Mouse (Mus musculus) layer of hippocampus, adult 11-12 months (tissue): ENCODE measurements around the gene Hlf.

Source experiments
- DNase-seq: peaks from one replicate; pipeline ENCODE4 v3.0.0; 2022; ENCODE audit warnings: low spot score

Gene Hlf

DNA sequence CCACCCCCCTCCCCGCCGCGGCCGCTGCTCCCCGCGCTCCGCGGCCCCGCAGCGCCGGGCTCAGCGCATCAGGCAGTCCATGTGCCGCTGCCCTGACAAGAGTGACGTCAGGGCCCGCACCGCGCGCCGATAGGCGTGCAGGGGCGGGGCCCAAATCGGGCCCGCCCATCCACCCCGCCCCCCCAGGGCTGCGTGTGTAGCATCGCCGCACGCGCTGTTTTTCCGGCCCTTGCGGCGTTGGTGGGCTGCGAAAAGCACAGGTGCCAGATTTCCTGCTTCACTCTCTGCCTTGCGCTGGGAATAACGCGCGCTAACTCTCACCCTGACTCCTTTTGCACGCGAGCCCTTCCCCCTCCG, at the start of gene Hlf:
TSS of gene Hlf (minus strand) at position 79 of the 357 bp plus-strand sequence.
- DNase-seq, result peak; percentile 95

DNA sequence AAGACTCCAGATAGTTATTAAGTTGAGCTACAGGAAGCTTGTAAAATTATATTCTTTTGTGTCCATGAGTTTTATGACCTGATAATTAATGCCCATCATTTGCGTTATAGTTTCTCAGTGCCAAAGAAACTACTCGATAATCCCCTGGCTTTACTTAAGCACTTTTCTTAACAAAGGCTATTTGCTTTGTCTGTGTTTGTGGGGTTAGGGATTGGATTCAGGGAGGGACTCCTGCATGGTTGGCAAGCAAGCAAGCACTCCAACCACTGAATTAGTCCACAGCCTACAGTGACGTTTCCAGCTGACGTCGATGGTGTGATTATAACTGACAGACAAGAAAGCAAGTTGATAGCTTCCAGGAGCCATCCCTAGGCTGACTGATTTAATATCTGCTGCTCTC, 48.1 kb upstream of the Hlf start:
- DNase-seq, result no peak

DNA sequence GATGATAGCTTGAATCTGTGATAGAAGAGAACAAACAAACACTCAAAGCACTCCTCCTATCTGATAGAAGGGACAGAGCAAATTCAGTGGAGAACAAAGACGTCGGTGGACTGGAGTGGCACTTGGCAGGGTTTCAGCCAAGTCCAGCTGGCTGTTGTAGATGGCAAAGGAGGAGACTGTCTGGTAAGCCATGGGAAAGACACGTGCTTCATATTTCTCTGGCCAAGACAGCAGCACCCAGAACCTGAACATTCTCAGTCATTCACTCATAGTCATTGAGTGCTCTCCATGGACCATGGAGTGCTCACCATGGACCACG, 34.5 kb upstream of the Hlf start:
- DNase-seq, result no peak

DNA sequence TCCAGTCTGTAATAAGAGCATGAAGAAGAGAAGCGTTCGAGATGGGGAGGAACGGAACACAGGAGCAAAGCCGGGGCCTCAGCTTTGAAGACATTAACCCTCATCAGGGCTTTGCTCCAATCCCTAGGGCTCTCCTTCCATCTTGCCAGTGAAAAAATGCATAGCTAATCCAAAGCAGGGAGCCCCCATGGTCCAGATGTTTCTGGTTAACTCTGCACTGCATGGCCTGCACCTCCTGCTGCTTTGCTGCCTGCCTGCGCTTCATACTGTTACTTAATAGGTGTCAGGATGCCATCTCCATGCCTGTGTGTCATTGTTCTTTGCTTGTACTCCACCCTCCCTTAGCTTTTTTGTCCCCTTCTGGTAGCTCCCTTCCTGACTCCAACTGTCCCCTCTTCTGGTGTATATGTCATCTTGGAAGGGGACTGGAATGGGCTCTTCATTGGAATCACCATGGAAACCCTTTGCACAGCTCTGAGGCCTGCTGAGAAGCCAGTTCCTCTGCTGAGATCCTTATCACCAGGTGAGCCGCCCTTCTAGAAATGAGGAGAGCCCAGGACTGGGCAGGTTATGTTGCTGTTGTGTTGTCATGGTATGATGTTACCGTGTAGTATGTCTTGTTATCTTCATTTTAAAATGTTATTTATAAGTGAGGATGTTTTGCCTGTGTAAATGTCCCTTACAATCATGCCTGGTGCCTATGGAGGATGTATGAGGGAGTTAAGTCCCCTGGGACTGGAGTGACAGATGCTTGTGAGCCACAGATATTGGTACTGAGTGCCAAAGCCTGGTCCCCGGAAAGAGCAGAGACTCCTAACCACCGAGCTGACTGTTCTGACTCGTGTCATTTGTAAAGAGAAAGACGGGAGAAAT, 33.9 kb upstream of the Hlf start:
- no peak for DNase-seq

DNA sequence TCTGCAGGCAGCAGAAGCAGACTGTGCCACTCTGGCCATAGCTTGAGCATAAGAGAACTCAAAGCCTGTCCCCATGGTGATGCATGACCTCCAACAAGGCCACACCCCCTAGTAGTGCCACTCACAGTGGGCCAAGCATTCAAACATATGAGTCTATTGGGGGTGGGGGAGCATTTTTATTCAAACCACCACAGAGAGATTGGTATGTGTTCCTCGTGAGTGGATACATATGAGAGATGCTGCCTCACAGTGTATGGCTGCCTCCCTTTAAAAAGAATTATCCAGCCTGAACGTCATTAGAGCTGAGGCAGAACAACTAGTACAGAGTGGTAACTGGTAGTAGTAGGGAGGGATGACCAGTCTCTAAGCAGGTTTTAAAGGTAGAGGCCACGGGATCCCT, 33.2 kb upstream of the Hlf start:
- DNase-seq, result no peak

DNA sequence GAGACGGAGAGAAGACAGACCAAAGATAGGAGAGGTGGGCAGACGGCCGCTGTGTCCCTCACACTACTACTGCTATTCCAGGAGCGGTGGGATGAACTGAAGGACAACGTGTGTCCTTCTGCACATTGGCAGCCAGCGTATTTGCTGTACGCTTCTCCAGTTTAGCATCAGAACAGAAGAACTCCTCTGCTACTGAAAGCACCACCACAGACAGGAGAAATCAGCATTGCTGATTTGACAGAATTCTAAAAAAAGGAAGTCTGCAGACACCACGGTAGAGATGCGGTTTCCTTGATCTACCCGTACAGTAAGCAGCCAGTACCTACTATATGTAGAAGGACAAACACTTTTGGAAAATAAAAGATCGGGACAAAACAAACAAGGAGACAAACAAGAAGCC, 29.0 kb upstream of the Hlf start:
- peak; percentile 4 for DNase-seq

DNA sequence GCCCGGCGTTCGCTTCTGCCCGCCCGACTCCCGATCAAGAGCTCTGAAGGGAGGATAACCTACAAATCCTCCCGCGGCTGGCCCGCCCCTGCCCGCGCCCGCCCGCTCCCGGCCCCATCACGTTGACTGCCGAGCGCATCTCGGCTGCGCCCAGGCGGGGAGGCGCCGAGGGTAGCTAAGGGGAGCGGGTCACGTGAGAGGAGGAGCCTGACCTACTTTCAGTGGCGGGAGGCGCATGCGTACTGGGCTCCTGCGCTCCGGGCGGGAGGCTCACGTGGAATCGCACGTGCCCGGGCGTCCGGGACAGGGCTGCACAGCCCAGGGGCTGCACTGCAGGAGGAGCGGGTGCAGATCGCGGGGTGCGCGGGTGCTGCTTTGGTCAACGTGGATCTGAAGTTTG, 27.2 kb upstream of the Hlf start:
- peak; percentile 99 for DNase-seq

DNA sequence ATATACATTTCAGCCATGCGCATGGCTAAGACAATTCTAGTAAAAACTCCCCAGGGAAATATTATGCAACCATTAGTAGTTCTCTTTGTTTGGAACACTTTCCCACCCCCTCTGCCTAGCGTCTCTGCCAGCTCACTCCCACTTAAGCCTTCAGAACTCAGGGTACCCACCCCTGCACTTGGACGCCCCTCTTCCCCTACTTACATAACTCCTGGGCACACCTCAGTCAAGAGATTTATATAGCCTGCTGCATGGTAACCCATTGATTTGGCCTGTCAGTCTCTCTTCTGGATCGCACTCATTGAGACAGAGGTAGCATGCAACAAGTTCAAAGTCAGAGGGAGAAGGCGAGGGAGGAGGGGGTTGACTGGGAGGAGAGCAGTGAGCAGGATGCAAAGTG, 26.3 kb upstream of the Hlf start:
- DNase-seq, result peak; percentile 39

DNA sequence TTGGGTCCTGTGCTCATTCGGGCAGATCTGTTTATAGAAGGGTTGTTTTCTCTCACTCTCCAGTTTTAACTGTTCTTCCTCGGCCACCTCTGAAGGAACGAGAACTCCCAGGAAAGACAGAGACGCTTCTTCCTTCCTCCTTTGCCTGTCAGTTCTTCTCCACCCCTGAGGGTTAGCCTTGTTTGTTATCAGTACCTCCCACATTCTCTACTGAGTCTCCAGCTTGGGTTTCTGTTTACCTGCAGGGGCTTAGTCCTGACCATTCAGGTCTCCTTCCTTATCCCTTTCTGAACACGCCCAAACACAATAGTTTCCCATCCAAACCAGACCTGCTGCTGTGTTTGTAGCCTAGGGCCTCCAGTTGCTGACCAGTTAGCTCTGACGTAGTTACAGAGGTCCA, 8.2 kb upstream of the Hlf start:
- no peak for DNase-seq

DNA sequence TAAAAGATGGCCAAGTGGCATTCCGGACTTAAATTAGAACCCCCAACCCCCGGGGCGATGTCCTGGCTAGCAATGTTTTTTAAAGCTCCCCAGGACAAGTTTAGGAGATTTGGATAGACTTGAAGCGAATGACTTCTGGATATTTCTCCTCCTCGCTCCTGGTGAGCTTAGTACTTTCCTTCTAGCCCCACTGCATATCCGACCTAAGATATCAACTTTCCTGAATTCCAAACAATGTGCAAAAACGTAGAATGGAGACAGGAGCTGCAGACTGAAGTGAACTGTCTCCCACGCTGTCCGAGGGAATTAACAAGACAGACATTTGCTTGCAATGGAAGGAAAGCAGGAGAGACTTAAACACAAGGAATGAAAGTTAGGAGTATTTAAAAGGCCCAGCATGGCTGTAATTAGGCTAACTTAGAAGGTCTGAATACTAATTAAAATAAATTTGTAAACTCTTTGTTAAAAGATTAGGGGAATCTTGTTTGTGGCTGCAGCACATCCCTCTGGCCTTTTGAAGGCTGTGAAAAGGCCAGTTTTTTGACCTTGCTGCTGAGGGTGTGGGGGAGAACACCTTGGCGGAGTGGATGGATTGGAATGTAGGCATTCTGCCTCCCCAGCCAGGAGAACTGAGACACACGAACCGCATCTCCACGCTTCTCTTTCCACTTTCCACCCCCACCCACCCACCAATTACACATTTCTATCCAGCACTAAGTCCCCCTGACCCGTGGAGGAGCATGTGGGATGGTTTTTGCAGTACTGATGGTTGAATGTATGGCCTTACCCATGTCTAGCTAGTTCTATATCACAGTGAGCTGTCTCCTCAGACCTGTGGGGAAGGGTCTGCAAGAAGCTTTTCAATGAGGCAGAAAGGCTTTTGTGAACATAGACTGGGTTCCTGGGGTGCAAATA, 833 bp upstream of the Hlf start:
- DNase-seq, result no peak

DNA sequence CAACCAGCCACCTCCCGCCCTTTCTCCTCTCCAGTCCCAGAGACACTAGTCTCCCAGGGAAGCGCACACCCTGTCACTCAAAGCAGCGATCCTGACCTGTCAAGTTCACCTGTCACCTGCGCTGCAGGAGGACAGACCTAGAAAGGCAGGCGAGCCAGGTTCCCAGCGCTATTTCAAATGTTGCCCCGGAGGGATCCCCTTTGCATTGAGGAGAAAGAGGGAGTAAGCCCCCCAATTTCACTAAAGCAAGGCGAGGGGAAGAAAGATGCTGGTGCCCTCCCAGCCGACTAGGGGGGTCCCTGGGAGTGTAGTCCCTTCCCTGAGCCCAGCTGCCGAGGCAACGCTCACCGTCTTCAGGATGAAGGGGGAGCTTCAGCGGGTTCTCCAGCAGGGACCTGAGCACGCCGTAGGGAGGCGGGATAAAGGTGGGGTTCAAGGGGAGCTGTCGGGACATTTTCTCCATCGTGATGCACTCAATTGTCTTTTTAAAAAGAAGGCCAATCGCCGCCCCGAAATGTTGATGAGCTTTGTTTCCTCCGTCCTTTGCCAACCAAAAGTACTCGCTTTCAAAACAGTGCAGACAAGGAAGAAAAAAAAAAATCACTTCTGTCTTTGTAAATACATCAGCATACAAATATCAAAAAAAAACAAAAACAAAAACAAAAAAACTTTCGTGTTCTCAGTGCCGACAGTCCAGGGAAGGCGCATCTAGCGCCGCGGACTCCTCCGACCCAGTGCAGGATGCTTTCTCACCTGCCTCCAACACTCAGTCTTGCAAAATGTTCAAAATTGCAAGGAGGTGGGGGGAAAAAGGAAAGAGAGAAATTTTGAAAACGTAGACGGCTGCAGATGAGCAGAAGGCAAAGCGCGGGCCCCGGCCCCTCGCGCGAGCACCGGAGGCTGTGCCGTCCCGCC, 536 bp downstream of the Hlf start:
- DNase-seq, result peak; percentile 20

DNA sequence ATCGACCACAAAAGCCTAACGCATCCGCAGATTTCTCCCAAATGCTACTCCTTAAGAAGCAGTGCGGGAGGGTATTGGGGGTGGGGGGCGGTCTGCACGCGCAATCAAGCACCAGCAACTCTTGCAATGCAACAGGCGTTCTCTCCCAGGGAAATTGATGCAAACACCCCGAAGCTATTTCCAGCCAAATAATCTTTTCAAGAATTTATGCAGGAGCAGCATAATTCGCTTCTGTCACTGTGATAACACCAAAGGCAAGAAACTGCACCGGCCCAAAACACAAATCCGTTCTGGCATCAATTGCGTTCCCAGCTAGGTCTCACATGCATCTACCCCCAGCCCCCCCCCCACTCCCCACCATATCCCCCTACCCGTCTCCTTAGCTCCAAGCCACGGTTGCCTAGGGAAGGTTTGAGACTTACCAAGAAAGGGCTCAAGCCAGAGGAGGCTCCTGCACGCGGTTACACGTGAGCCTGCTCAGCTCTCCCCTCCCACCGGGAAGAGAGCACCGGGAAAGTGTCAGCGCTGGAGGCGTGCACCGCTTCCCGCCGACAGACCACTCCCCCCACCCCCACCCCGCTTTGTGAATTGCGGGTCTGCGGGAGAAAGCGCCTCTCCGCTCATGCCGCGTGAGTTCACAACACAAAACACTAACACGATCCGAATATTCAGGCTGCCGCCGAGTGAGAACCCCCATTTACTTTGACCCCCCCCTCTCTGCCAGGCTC, 1.4 kb downstream of the Hlf start:
- DNase-seq, result peak; percentile 51

DNA sequence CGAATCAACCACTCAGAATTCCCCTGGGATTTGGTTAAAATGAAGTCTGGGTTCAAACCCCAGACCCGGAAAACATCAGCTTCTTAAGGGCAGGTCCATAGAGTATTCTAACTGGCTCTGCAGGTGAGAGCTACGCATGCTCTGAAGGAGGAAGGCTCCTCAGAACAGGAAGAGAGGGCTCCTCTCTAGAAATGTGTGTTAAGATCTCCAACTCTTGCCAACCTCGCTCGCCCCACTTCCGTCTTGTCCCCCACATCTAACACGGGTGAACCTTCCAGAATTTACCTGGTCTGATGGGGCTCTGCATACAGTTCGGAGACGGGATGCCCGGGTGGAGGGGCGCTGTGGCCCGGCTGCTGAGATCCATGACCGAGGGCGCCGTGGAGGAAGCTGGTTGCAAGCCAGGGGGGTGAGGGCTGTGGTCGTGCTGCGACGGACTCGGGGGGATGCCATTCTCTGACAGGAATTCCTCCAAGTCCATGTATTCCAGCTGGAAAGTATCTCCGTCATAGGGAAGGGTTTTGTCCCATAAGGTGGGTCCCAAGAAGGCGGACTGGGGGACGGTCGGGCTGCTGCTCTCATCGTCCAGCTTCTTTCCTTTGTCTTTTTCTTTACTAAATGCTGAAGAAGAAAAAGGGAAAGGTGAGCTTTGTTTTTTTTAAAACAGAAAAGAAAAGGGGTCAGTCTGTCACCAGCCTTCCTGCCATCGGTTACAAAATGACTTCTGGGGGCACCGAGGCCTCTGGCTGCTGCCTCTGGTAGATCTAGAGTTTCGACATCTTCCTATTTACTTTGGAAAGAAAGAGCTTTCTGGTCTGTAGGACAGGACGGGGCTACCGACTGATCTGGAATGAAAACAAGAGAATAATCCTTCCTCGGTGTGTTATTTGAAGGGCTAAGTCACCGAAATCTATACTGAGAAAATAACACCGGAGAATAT, 2.9 kb downstream of the Hlf start:
- no peak for DNase-seq

DNA sequence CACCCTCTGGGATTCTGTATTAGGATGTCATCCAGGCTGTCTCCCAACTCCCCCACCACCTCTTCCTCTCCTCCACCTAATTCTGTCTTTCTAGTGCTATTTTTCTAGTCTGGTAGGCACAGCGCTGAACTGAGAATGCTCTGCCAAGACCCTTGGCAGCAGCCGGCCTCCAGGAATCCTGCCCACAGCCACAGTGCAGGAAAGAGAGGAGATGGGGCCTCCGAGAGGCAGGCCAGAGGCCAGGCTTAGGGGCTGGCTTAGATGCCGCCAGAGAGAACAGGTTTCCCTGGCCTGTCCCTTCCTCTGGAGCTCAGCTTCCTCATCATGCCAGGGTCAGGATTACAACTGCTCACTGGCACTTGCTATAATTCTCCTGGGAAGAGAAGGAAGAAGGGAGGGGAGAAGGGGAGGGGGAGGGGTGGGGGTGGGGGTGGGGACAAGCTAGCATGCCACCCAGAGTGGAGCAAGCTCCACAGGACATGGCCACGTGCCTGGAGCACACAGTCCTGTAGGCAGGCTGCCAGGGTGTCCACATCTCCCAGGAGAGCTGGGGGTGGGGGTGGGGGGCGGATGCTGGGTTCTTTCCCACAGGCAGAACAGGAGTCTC, 8.6 kb downstream of the Hlf start:
- peak; percentile 66 for DNase-seq

DNA sequence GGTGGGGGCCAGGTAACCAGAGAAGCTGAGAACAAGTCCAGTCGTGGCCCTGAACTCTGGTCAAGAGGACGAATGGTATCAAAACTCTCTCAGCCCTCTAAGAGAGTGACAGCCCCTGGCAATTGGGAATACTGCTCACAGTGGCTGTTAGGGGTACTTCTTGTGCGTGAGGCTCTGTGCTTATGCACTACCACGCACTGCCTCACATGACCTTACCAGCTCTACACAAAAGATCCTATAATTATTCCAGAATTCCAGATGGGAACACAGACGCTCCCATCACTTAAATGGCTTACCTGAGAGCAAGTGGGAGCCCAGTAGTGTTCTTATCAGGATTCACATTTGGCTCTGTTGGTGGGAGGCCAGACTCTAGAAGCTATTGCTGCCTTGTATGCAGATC, 9.6 kb downstream of the Hlf start:
- DNase-seq, result no peak

DNA sequence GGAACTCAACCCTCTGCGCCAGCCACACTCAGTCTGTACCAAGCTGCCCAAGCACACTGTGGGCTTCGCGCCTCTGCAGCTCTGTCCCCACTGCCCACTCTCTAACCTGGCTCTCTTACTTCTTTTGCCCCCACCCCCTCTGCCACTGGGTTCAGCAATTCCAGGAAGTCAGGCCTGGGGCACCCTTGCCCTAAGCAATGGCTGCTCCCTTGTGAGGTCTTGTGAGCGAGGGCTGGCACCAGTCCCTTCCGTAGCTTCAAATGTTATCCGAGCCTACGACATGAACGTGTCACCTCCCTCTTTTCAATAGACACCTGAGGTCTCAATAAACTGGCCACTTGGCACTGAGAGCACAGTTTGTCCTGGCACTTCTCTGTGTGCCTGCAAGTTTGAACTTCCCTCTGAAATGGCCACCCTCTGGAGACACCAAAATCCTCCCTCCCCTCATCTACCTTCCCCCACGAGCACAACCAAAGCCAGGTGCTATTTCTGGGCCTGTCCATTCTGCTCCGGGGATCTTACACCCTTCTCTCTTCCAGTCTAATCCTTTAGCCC, 10.5 kb downstream of the Hlf start:
- no peak for DNase-seq

DNA sequence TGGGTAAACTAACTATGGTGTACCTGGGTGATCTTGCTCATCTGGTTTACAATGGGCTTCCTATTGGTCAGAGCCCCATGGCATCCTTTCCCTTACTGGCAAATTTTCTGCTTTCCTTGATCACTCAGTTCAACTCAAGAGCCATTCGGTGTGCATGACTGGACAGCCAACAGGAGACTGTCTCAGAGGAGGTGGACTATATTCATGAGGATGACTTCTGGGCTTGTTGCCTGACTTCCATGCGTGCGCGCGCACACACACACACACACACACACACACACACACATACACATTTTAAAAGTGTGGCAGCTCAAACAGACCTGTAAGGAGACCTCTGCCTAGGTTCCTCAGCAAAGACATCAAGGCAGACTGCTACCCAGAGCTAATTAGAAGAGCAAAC, 12.7 kb downstream of the Hlf start:
- DNase-seq, result no peak

DNA sequence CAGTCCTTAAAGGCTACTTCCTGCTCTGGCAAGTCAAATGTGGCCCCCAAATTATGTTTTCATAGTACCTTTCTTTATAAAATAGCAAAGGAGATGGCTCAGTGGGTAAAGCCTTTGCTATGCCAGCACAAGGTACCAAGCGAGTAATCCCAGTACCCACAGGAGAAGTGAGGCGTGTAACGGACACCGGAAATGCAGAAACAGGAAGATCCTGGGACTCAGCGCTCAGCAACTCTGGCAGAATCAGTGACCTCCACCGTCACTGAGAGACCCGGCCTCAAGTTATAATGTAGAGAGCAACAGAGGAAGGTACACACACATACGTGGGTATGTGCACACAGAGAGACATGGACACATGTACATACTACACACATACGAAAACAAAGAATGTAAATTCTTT, 14.3 kb downstream of the Hlf start:
- DNase-seq, result no peak

DNA sequence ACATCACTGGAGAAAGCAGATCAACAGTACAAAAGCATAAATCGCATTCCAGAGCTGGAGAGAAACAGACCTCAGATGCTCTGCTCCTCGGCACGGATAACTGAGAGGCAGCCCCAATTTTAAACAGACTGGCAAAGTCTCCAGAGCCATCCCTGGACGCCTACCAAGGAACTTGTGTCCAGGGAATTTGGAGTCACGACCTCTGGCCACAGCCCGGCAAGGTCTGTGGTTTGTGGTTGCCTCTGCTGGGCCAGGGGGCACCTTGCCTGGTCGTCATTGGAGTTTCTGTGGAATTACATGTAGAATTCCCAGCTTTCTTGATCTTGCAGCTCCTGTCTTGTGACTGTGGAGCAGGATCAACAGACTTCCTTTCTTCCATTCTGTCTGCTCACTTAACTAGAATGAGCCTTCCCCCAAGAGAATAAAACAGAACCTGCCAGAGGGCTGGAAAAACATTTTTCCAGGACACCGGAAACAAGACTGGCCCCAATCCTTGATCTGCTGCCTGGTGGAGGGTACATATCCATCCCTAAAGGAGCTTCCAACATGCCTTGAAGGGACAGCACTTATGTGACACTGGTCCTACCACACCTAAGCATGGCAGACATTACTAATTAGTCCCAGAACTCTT, 19.1 kb downstream of the Hlf start:
- no peak for DNase-seq
